Mouse (Mus musculus) colon, adult 2 months (tissue): Measurements from ENCODE around the gene Dlx2. TPM values are rescaled to one million over a fixed set of nuclear protein-coding genes. Genes with fewer than 3 reads are reported as not detected.

Experiments
- polyA plus RNA-seq: library from polyadenylated mRNA; depleted of rRNA; stranded (reverse); fragments of >200 nt; gene quantifications from 2 replicates; pipeline ENCODE4 v1.2.3, GENCODE M21; 2012; rRNA removed

Gene Dlx2
- polyA plus RNA-seq = 0.09 and 0.46 TPM in 2 replicates

GRCm38 (mm10) chr2:71546640-71547071, at the start of gene Dlx2:
Gene Dlx2 (minus strand): TSS chr2:71546754.

GRCm38 (mm10) chr2:71528014-71528713, 18.4 kb downstream of the Dlx2 start, which contains the start of gene Dlx1:
Gene Dlx1 (plus strand): TSS chr2:71528113.

Other genes starting within 250 kb of the Dlx2 start
- gene Slc25a12, start 179.0 kb downstream of the Dlx2 start, polyA plus RNA-seq = 24.8 and 27.9 TPM in 2 replicates
- gene Hat1, start 157.8 kb downstream of the Dlx2 start, polyA plus RNA-seq = 1.0 and 1.2 TPM in 2 replicates
- 8.4 and 10.9 TPM in 2 replicates for gene Metap1d, start 93.5 kb downstream of the Dlx2 start, polyA plus RNA-seq
- gene Dlx1, start 18.6 kb downstream of the Dlx2 start, polyA plus RNA-seq = 0.43 and 0.69 TPM in 2 replicates
- gene Itga6, start 198.9 kb upstream of the Dlx2 start, polyA plus RNA-seq = 68.1 and 74.8 TPM in 2 replicates